Mouse (Mus musculus) frontal cortex, postnatal 14 days (tissue): ENCODE measurements around the gene Snd1.
A peak's percentile ranks its signal among the peaks of the same experiment; 100 is the strongest.

Experiments used
- DNase-seq, 2 experiments: peaks; one replicate each; pipeline ENCODE4 v3.0.0; 2022; ENCODE audit warnings: low spot score in 2 of 2

The Snd1 gene

DNA sequence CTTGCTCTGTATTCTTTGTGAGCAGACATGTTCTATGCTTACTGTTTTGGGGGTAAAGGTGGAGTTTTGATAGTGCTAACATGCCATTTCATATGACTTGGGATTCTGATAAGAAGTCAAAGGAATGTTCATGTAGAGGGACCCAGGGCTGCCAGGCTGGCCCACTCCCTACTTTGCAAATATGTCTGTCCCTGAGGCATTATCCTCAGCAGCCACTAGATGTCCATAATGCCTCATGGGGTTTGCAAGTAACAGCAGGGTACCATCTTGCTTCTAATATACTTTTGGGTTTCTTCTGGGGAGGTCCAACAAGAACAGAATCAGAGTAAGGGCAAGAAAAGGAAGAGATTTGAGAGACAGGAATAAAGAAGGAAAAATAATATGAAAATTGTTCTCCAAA lies 361.7 kb downstream of the Snd1 start:
- no peak for DNase-seq

GRCm38 (mm10) chr6:28841569-28841968 lies 366.6 kb downstream of the Snd1 start:
- no peak for DNase-seq

- DNase-seq: peak; percentile 53 to 70
Measured at GRCm38 (mm10) chr6:28842375-28843276, 367.7 kb downstream of the Snd1 start.

DNA sequence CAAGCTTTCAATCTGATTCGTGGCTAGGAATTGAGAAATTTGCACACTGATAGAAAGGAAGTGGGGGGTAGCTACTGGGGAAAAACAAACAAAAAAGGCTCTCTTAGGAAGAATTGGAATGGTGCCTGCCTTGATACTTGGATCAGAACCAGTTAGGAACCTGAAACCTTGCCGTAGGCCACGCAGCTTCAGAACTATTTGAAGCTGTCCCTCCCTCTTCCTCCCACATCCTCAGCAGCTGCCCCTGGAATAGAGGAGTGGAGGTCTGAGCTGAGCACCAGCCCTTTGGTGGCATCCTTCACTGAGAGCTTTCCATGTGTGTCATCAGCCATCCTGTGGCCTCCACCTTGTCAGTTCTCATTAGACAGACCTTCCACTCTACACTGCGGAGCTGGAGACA lies 370.7 kb downstream of the Snd1 start:
- DNase-seq: no peak

GRCm38 (mm10) chr6:28847616-28848015 lies 372.7 kb downstream of the Snd1 start:
- no peak for DNase-seq

DNA sequence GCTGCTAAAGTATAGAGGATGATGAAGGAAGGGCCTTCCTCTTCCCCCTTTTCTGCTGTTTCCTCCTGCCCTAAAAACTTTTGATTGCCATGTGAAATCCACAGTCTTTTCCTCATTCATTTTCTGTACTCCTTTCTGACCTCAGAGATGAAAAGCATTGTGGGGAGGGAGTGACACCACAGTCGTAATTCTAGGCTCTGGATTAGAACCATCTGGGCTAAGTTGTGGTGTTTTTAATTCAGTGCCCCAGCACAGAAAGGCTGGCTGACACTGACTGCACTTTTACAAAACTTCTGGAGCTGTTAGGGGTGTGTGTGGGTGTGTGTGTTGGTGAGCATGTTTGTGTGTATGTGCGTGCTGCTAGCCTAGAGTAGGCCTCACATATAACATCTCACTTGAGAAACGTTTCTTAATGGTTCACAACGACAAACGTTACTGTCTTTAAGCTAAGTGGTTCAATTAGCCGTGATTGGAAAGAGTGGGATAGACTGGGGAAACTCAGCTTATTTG lies 373.4 kb downstream of the Snd1 start:
- no peak for DNase-seq

DNA sequence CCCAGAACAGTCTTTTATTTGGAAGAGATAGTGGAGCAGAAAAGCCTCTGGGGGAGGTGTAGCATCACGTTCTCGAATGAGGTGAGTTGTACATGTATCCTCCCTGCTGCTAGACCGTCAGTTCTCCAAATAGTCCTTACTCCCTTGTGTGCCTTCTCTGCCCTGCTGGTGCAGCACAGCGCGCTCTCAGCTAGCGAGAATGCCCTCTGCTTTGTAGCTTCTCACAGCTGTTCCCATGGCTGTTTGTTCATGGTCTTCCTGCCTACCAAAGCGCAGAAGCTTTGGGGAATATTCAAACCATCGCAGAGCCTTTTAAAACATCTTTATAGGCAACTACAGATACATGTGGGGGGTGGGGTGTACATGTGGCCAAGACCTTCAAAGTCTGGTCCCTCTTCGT lies 374.0 kb downstream of the Snd1 start:
- no peak for DNase-seq

- no peak for DNase-seq
Measured at GRCm38 (mm10) chr6:28849317-28849716, 374.4 kb downstream of the Snd1 start.

- DNase-seq: no peak
Measured at GRCm38 (mm10) chr6:28850326-28850900, 375.5 kb downstream of the Snd1 start.

GRCm38 (mm10) chr6:28852342-28852741 lies 377.4 kb downstream of the Snd1 start:
- DNase-seq: no peak

DNA sequence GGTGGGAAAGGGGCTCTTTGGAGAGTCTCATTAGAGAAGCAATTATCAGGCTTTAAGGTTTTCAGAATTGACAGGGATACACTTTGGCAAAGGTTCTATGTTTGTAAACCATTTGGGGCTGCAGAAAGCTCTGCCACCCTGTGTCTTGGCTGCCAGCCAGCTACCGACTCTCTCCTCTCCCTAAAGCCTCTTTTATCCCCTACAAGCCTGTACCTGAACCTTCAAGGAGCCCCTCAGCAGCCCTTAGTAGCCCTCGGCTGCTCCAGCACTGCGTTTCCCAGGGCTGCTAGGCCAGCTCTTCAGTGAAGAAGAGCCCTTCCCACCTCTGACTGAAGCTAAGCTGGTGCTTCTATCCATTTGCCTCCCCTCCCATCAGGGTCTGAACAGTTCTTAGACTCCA lies 378.2 kb downstream of the Snd1 start:
- DNase-seq: no peak

- DNase-seq: no peak
Measured at GRCm38 (mm10) chr6:28853654-28854053, 378.7 kb downstream of the Snd1 start.

GRCm38 (mm10) chr6:28854598-28854997 lies 379.7 kb downstream of the Snd1 start:
- DNase-seq: no peak

DNA sequence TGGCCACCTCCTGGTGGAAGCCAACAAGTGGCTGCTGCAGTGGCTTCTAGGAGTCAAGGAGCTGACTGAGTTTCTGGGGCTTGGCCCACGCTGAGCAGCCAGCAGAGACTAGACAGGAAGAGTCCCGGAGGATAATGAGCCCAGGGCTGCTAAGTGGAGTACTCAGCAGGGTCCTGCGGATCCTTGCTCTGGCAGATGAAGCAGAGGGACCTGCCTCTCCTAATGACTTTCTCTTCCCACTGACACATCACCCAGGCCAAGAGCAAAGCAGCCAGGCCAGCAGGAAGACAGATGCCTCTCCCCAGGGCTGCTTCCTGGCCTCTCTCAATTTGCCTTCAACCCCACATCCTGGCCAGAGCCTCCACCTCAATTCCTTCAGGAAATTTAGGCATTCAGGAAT lies 380.5 kb downstream of the Snd1 start:
- DNase-seq: no peak

GRCm38 (mm10) chr6:28856789-28857188 lies 381.9 kb downstream of the Snd1 start:
- no peak for DNase-seq

- no peak for DNase-seq
Measured at GRCm38 (mm10) chr6:28857198-28858180, 382.6 kb downstream of the Snd1 start.

DNA sequence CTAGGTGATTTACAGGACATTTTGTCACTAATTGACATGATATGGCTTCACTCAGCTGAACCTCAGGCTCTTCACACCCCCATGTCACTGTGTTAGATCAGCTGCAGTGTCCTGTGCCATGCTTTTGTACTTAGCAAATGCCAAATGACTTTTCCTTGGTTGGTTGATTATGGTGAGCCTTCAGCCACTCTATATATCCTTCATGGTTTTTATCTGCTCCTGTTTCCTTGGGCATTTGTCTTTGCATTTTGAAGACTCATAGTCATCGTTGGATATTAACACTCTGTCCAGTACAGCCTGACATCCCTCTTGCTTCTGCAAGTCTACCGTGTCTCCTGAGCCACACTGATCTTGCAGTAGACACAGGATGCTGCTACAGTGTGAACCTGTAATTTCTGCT lies 384.2 kb downstream of the Snd1 start:
- DNase-seq: no peak

DNA sequence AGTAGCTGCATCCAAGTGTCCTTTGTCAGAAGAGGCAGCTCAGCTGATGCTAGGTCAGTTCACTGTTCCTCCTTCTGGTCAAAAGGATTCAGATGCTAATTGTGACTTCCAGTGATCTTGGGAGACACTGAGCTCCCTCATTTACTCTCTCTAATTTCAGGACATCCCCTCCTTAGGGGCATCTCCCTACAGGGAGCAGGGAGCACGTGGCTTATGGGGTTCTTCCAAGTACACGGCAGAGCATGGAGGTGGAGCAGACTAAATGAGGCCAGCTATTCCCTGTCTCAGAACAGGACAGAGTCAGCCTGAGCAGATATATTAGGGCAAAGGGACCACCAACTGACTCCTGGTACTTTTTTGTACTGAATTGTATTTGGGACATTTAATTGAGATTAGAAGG lies 385.5 kb downstream of the Snd1 start:
- no peak for DNase-seq

- no peak for DNase-seq
Measured at GRCm38 (mm10) chr6:28860922-28861321, 386.0 kb downstream of the Snd1 start.

- DNase-seq: no peak
Measured at GRCm38 (mm10) chr6:28862304-28862703, 387.4 kb downstream of the Snd1 start.

DNA sequence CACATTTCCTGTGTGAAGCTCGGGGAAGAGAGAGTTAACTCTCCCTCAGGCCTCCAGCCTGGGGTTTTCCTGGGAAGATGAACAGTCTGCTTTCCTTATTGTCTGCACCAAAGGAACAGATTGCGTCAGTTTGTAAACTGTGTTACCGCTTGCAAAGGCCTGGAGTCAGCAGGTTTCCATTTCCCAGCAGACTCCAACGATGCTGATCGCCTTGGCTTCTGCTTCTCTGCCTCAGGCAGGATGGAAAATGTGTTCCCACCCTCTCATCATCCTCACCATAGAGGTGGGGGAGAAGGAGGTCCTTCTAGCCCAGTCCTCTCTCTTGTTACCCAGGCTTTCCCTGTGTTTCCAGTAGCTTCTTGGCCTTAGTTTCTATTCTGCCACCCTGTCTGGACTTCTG lies 389.7 kb downstream of the Snd1 start:
- no peak for DNase-seq

DNA sequence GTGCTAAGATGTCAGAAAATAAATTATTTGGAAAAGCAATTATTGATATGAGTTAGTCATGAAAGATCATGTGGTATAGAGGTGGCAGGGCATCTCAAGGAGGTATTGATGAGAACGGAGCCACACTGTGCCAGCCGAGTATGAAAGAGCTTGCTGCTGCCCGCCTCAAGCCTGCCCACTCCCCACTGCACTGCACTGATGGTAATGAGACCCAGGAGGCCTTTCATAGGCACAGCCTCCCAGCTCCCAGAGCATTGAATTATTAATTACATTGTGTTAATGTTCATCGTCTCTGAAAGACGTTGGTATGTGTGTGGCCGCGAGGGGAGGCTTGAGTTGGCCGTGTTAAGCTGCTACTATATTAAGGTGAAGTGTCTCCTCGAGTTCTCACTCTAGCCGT lies 390.2 kb downstream of the Snd1 start:
- no peak for DNase-seq
